ENCODE assay signal across 18 mouse cellular contexts in the genomic region with DNA sequence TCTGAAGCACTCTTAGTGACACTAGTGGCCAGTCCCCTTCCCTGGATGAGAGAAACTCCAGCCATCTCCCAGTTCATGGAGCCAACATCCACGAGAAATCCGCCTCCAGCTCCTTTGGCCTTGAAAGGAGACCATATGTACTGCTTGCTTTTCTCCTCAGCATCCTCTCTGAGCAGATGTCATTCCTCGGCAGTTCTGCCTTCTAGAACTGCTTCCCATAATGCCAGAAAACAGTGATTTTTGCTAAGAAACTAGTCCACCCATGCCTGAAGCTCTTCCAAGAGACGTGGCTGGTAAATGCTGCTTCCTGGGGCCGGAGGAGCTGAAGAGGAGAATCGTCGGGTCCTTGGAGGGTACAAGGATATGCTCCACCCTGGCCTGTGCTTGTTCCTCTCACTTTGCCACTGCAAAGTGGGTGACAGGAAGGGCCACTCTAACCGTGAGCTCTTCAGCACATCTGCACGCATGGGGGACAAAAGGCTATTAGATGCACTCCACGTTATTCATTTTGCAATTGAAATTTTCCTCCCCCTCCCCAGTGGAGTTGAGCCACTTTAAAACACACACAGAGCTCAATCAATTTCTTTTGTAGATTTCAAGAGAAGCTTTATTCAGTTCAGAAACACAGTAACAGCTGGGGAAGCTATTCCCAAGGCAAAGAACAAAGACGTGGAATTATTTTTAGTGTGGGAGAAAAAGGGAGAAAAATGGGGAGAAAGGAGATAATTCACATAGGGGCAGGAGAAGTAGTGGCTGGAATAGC. TPM values are rescaled to one million over a fixed set of nuclear protein-coding genes. Genes with fewer than 3 reads are reported as not detected.
A peak's percentile ranks its signal among the peaks of the same experiment; 100 is the strongest.
DNase-seq lines count a peak whose midpoint lies in the region; ATAC-seq and TF ChIP-seq lines count a peak whose summit lies in the region.
"Had no signal": no experiment of that assay in that cellular context is flagged by ENCODE, and none has a peak within 500 bp of the region (broad histone marks: within the 10 kb centered on the region; RNA-seq: fewer than 3 reads in every experiment).

No protein-coding gene starts in this region.

- no peak overlapping the region for H3K4me3 ChIP-seq in cortical plate, adult 2 months (ENCODE audit: insufficient read depth, low read length)
- no peak overlapping the region for H3K4me3 ChIP-seq in midbrain, embryonic 16.5 days (ENCODE audit: low read depth, low read length)
- H3K4me3 ChIP-seq: embryonic facial prominence, embryonic 13.5 days; lung, embryonic 15.5 days; myocyte had no signal

- no peak overlapping the region for H3K4me2 ChIP-seq in midbrain, embryonic 16.5 days (ENCODE audit: low read length)
- H3K4me2 ChIP-seq: embryonic facial prominence, embryonic 13.5 days; liver, embryonic 11.5 days; lung, embryonic 15.5 days had no signal

- 44% methylated on average over 11 of the region's 11 CpGs for WGBS in midbrain, embryonic 16.5 days

- H3K9ac ChIP-seq in midbrain, embryonic 16.5 days (ENCODE audit: low read depth, low read length): peak overlapping the region; percentile 14; the same call in 1 of the 2 replicates
- H3K9ac ChIP-seq: embryonic facial prominence, embryonic 13.5 days; lung, embryonic 15.5 days had no signal

- H3K27ac ChIP-seq in cortical plate, adult 2 months (ENCODE audit: insufficient read depth, low read length): peak overlapping the region; percentile 27; the same call in 1 of the 2 replicates
- peak overlapping the region; percentile 53; the same call in 1 of the 2 replicates for H3K27ac ChIP-seq in midbrain, embryonic 16.5 days (ENCODE audit: low read length)
- H3K27ac ChIP-seq: embryonic facial prominence, embryonic 13.5 days; lung, embryonic 15.5 days had no signal

- no peak for ATAC-seq in midbrain, embryonic 16.5 days
- ATAC-seq: inflammation-experienced regulatory T-cells, adult 6 months; Patski had no signal

- H3K27me3 ChIP-seq in midbrain, embryonic 16.5 days (ENCODE audit: control insufficient read depth, insufficient read depth, low read depth, low read length): no peaks in the 10 kb centered on the region
- H3K27me3 ChIP-seq: embryonic facial prominence, embryonic 13.5 days; lung, embryonic 15.5 days; Patski had no signal

- no peak for TF ChIP-seq CTCF in cortical plate, adult 2 months (IDR thresholded peaks at IDR 0.05; ENCODE audit: extremely low read depth, insufficient read depth, low read length)

- no peak for TF ChIP-seq POLR2A in cortical plate, adult 2 months (IDR thresholded peaks at IDR 0.05; ENCODE audit: extremely low read depth, insufficient read depth, low read length)

- H3K36me3 ChIP-seq in midbrain, embryonic 16.5 days (ENCODE audit: control insufficient read depth, insufficient read depth, low read length): no peaks in the 10 kb centered on the region
- H3K36me3 ChIP-seq: embryonic facial prominence, embryonic 13.5 days; lung, embryonic 15.5 days had no signal

- DNase-seq in frontal cortex, adult 2 months (ENCODE audit: extremely low spot score in 1 of 2, low spot score in 1 of 2): peak; percentile 52 to 69
- no peak for DNase-seq in frontal cortex, postnatal 10 days (ENCODE audit: low spot score in 2 of 2)
- peak; percentile 39 to 86 for DNase-seq in left cerebral cortex, postnatal 25 days (ENCODE audit: low spot score in 2 of 2)
- no peak for DNase-seq in left cerebral cortex, postnatal 4 days
- no peak for DNase-seq in gastrocnemius, adult 8-10 months (ENCODE audit: low spot score in 2 of 2)
- DNase-seq: adrenal gland, postnatal 36 days; B cell, adult 2 months; cerebellum, adult 11 months; heart, adult 18-20 months; thymus, postnatal 36 days had no signal

- H3K9me3 ChIP-seq in midbrain, embryonic 16.5 days (replicated peaks; ENCODE audit: control insufficient read depth, low read length, poor library complexity, severe bottlenecking): no peaks in the 10 kb centered on the region
- H3K9me3 ChIP-seq: embryonic facial prominence, embryonic 13.5 days; lung, embryonic 15.5 days had no signal

- H3K4me1 ChIP-seq in cortical plate, adult 2 months (ENCODE audit: control insufficient read depth, insufficient read depth, low read length): peaks cover 14% of the 10 kb centered on the region
- peaks cover 8% of the 10 kb centered on the region; the same call in 1 of the 2 replicates for H3K4me1 ChIP-seq in midbrain, embryonic 16.5 days (ENCODE audit: control insufficient read depth, insufficient read depth, low read length)
- H3K4me1 ChIP-seq: embryonic facial prominence, embryonic 13.5 days; lung, embryonic 15.5 days had no signal

- intact Hi-C loops in left cerebral cortex, postnatal 25 days (cut with DNase I): no loop called here
- intact Hi-C loops in left cerebral cortex, postnatal 4 days (cut with DNase I): no loop called here

RNA-seq across cellular contexts. Expression of gene Dglucy, which starts 16.0 kb away (rescaled TPM):
- 7.0 and 9.4 TPM in 2 replicates for polyA plus RNA-seq in frontal cortex, adult 2 months (2012; rRNA removed)
- total RNA-seq in left cerebral cortex, postnatal 25 days (2021): 10 to 100 TPM in 1 of 2 experiments, 1 to 10 TPM in 1; 9.6 to 10.3 TPM
- total RNA-seq in left cerebral cortex, postnatal 4 days (2021): 1 to 10 TPM; 5.0 to 5.3 TPM
- 8.0 and 8.2 TPM in 2 replicates for polyA plus RNA-seq in cortical plate, adult 2 months (2012; rRNA removed)
- polyA plus RNA-seq in midbrain, embryonic 16.5 days (2015; fragmentation: Nextera tagmentation; extraction: Ambion mirVana): 2.2 and 2.9 TPM in 2 replicates
- total RNA-seq in gastrocnemius, adult 8-10 months (2022): 10 to 100 TPM; 20.8 to 28.3 (median 26.4) TPM

RNA-seq across cellular contexts. Expression of gene Rps6ka5, which starts 36.1 kb away (rescaled TPM):
- polyA plus RNA-seq in frontal cortex, adult 2 months (2012; rRNA removed): 11.3 and 13.8 TPM in 2 replicates
- 10 to 100 TPM; 17.1 to 23.2 TPM for total RNA-seq in left cerebral cortex, postnatal 25 days (2021)
- 10 to 100 TPM; 29.9 to 32.4 TPM for total RNA-seq in left cerebral cortex, postnatal 4 days (2021)
- polyA plus RNA-seq in cortical plate, adult 2 months (2012; rRNA removed): 9.5 and 10.8 TPM in 2 replicates
- 6.8 and 7.0 TPM in 2 replicates for polyA plus RNA-seq in midbrain, embryonic 16.5 days (2015; fragmentation: Nextera tagmentation; extraction: Ambion mirVana)
- 10 to 100 TPM in 2 of 4 experiments, 1 to 10 TPM in 2; 7.5 to 16.9 (median 10.2) TPM for total RNA-seq in gastrocnemius, adult 8-10 months (2022)

Comparison
In these comparisons a context has a peak if more than half of its experiments do, and no peak if none do; other contexts are left out.
1. DNase-seq: peak in frontal cortex, adult 2 months (2 of 2) and left cerebral cortex, postnatal 25 days (2 of 2); none in frontal cortex, postnatal 10 days (0 of 2), left cerebral cortex, postnatal 4 days (single experiment) and gastrocnemius, adult 8-10 months (0 of 2).